Mouse (Mus musculus): ENCODE measurements around the gene Stx8.
A peak's percentile ranks its signal among the peaks of the same experiment; 100 is the strongest.

Gene Stx8

DNA sequence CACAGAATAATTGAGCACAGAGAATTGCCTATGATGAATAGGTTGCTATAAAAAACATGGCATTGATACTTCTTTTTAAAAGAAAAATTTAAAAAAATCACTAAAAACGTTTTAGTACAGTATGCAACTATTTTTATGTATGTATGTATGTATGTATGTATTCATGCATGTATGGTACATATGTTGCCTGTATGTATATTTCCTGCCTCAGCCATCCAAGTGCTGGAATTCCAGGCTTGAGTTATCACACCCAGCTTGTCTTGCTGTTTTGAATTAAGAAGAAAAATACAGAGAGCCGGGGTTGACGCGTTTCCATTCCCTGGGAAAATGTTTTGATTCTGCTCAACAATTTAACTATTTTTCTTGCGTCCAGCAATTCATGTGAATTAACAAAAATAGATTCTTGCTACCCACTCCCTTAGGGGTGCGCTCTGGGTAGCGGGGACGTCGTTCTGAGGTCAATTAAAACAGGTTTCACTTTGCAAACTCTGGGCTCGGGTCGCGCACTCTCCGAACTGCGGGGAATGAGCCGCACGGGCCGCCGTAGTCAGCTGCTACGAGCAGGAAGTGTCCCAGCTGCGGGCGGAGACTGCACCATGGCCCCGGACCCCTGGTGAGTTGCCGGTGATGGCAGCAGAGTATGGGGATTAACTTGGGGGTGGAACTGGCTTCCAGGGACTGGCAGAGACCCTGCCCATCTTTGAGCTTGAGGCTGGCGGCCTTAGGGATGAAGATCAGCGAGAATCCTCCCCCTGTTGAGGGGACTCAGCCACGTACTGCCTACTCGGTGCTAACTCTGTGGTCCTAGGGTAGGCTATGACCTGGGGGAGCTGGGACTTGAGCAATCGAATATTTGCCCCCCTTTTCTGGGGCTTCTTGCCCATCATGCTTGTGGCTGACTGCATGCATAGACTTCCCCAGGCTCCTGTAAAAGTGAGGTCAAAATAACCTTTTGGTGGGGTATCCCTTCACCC lies at the start of gene Stx8:
Gene Stx8, plus strand, starts transcription at position 289 of the 974 bp plus-strand sequence.
- peak; percentile 98 for DNase-seq (ENCODE audit: low spot score)

- no peak for DNase-seq (ENCODE audit: low spot score)
These were observed 48.9 kb upstream of the Stx8 start for GRCm38 (mm10) chr11:67917126-67917525.

GRCm38 (mm10) chr11:67919593-67919992 lies 46.4 kb upstream of the Stx8 start:
- no peak for DNase-seq (ENCODE audit: low spot score)

DNA sequence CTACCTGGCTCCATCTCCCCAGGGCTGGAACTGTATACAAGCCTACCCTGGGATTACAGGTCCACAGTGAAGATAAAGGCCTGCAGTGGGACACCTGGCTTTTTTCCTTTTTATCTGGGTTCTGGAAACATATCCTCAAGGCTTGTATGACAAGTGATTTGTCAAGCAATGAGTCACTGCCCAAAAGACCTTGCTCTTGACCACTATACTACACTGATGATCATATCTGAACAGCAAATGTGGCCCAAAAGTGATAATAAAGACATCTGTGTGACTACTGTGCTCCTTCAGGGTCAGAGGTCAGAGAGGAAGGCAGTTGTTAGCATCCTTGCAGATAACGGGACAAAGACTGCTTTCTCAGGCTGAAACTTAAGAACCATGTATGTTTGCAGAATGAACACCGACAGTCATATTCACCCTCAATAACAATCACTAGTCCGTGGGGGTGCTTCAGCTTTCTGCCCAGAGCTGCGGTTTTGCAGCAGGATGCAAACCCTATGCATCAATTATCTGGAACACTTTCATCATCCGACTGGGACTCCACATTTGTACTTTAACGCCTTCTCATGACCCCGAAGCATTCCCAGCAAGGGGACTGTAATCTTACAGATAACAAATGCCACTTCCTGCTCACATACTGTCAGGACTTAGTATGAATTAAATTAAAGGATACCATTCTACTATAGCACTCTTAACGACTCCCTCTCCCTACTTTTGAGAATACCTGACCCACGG lies 45.6 kb upstream of the Stx8 start:
- no peak for DNase-seq (ENCODE audit: low spot score)

DNA sequence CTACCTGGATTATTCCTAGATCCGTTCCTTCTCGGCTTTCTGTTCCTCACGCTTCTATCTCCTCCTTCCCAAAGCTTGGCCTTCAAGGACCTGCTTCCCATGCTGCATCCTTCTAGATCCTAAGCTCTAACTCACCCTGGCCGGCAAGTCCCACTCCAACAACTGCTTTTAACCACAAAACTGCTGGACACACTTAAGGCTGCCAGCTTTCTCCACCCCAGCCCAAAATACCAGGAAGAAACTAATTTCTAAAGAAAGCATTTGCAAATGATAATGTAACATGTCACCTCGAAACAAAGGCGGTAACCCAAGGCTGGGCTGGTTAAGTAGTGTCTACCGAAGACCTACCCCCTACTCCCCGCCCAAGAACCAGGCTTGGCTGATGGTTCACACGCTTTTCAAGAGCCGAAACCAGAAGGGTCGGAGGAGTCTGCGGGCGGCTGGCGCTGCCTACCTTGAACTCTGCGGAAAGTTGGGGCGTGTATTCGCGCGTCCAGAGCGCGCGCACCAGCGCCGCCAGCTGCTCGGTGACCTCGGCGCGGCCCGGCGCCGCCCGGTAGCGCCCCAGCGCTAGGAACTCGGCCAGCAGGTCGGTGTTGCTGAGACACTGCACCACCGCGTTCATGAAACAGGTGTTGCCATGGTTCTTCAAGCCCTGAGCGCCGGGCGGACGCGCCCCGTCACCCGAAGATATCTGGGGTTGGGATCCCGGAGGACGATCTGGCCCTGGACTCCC lies 44.7 kb upstream of the Stx8 start:
- DNase-seq (ENCODE audit: low spot score) = peak; percentile 62

DNA sequence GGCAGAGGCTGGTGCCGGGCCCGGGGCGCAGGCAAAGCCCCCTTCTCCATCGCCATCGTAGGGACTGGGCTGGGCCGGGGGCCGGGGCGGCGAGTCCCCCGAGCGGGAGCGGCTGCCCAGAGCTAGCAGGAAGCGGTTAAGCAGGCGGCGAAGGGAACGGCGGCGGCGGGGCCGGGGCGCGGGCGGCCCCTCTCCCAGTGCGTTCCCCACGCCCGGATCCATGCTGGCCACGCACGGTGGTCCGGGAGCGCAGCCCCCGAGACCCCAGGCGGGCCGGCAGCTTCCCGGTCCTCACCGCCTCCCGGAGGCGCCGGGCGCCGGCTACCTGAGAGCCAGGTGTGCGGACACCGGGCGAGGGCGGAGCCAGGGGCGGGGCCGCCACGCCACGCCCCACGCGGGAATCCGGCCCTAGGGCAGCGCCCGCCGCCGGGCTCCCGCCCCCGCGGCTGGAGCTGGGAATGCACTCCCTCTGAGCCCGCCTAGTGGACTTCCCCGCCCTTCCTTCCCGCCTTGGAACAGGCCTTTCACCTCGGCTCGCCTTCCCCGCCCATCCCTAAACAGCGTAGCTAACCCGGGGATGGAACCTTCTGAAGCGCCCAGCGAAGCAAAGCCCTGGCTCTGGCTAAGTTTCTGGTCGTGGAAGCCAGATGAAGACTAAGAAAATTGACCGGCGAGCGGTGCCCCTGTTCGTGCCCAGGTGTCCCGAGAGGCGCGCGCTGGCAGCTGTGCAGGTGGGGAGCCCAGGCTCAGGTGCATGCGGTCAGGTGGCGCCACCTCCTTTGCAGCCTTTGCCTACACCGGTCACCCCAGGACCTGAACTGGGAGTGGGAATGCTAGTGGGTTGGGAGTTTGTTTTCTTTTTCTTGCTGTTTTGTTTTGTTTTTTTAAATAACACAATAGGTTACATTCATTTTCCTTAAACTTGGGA lies 43.9 kb upstream of the Stx8 start, which contains the start of gene Usp43:
Gene Usp43, minus strand, starts transcription at position 327 of the 928 bp plus-strand sequence.
- peak; percentile 75 for DNase-seq (ENCODE audit: low spot score)

DNA sequence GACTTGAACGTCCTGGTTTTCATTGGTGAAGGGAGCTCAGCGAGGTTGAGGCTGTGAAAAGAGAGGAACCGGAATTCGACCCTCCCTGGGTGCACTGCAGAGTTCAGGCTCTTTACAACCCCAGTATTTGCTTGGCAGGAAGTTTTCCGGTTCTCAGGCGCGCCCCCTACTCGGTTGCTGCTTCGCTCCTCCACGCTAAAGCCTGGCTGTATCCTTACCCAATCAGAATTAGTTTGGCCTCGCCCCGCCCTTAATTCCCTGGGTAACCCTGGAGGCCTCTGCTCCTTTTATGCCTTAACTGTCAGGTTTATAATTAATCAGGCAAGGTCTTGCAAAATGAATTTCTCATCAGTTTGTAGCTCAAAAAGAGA lies 43.3 kb upstream of the Stx8 start:
- DNase-seq (ENCODE audit: low spot score) = peak; percentile 71

DNA sequence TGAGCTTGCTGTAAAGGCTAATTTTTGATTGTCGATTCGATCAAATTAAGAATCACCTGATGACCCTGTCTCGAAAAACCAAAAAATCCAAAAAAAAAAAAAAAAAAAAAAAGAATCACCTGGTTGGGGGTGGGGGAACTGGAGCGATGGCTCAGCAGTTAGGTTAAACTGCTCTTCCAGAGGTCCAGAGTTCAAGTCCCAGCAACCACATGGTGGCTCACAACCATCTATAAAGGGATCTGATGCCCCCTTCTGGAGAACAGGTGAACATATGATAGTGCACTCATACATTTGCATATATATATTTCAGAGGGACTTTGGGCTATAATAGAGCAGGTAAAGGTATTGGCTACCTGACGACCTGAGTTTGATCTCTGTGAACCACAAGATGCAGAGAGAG lies 42.3 kb upstream of the Stx8 start:
- DNase-seq (ENCODE audit: low spot score) = no peak

- DNase-seq (ENCODE audit: low spot score) = no peak
These were observed 41.0 kb upstream of the Stx8 start for GRCm38 (mm10) chr11:67925000-67925399.

DNA sequence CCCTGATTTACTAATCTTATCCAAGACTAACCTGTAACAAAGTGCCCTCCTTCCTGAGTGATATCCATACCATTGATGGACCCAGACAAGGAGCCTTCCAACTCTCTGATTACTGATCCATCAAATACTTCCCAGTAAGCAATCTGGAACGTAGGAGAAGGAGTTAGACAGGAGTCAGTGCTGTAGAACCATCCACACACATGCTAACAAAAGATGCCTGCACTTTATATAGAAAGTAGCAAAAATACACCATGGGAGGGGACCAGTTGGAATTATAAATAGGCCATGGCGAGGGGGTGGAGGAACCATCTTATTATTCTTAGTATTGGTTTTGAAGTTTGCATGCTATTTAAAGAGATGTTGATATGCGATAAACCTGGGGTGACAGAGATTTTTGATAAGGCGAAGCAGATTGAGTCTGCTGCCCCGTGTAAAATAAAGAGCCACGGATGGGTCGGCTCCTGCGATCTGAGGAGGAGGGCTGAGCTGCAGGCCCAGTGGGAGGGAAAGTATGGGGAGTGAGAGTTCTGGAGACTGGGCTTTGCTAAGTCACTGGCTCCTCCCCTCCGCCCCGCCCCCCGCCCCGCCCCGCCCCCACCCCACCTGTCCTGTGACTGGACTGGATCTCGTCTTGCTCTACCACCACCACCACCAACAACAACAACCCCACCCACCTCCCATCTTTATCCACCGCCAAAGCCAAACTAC lies 39.5 kb upstream of the Stx8 start:
- no peak for DNase-seq (ENCODE audit: low spot score)

DNA sequence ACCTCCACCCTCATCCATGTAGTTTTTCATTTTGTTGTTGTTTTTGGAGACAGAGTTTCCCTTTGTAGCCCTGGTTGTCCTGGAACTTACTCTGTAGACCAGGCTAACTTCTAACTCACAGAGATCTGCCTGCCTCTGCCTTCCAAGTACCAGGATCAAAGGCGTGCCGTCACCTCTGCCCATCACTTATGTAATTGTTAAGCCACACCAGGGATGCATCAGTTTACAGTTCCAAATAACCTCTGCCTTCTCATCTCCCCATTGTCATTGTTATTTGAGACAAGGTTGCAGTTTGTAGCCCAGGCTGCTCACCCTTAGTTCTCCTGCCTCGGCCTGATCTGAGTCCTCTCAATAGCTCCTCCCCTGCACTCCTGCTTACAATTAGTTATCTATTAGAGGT lies 33.8 kb upstream of the Stx8 start:
- no peak for DNase-seq (ENCODE audit: low spot score)

DNA sequence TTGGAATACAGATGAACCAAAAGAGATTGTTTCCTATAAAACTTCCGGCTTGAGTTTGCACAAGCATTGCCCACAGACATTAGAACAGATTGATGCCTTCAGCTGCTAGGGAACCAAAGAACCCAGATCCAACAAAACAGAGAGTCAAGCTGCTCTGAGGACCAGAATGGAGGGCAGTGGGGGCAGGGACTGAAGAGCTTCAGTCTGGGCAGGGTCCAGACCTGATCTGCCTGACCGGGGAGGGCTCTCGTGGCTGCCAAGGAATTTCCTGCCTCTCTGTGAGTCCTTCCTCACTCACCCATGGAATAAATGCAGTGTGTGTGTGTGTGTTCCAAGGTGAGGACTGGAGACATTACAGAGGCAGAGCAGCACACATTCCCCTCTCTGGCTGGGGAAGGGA lies 17.8 kb upstream of the Stx8 start:
- DNase-seq (ENCODE audit: low spot score) = no peak

- DNase-seq (ENCODE audit: low spot score) = no peak
These were observed 16.5 kb upstream of the Stx8 start for GRCm38 (mm10) chr11:67949475-67949874.

DNA sequence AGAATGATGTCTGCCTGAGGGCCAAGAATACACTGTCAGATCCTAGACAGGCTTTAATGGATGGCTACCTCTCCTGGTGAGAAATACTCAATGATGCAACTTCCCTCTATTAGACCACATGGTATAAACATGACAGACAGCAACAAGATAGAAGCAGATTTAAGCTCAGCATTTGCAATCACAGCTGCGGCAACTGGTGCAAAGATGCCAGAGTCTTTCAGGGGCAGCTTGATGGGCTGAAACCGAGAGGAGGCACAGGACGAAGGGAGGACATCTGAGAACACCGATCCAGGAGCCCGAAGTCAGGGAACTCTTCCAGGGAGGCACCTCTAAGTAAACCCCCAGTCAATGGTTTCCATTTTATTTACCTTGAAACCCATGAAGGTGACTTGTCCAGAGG lies 12.4 kb upstream of the Stx8 start:
- no peak for DNase-seq (ENCODE audit: low spot score)

GRCm38 (mm10) chr11:67954413-67954812 lies 11.6 kb upstream of the Stx8 start:
- DNase-seq (ENCODE audit: low spot score) = no peak

GRCm38 (mm10) chr11:67964110-67964509 lies 1.9 kb upstream of the Stx8 start:
- no peak for DNase-seq (ENCODE audit: low spot score)

DNA sequence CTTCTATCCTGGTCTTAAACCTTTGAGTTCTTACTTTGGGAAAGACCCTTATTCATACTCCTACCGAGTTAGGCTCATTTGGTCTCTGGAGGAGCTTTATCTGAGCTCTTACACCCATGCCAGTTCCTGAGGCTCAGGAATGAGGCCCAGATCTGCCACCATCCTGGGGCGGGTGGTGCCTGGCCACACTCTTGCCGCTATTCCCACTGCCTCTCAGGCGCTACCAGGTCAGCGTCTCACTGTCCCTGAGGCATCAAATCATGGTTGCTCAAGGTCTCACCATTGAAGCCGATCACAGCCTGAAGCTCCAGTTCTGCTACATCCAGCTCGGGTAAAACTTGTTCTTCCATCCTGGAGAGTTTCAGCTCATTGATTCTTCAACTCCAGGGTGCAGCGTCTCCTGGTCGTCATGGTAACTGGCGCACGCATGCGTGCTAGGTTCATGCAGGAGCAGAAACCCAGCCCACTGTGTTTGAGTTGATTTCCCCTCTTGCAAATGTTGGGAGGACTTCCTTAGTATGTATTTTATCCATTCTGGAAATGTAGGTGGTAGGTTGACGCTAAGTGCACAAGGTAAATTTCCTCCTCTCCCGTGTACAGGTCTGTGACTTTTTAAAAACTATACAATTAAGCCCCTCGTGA lies 630 bp upstream of the Stx8 start, which contains the start of gene Cfap52:
Gene Cfap52, minus strand, starts transcription at position 410 of the 642 bp plus-strand sequence.
- DNase-seq (ENCODE audit: low spot score) = peak; percentile 92

DNA sequence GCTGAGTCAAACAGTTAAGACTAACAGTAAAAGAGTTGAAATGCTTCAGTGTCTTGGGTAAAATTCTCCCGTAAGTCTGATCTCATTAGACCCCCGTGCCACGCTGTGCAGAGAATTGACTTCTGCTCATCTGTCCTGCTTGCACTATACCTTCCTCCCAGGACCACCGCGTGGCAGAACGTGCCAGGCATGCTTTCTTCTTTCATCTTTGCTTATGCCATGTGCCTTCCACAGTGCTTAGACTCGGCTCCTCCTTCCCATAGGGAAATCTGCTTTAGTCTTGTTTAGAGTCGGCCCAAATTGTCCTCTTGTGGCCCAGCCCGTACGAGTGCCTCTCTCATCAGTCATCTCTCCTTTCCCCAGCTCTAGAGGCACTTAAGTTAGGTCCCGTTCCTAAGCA lies 1.8 kb downstream of the Stx8 start:
- DNase-seq (ENCODE audit: low spot score) = no peak

DNA sequence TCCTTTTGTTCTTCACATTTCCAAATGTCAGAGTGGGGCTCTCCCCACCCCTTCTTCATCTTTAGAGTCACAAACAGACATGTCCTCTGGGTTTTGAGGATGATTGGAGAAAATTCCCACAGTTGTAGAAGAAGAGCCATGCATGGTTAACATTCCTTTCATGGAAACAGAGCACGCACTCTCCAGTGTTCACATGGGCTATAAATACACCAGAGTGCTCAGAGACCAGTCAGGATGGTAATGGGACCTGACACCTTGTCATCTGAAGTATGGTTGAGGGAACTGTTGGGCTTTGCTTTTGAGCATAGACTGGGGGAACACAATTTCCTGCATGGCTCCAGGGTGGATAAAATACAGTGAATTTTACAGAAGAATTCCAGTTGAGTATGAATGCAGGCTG lies 6.6 kb downstream of the Stx8 start:
- DNase-seq (ENCODE audit: low spot score) = no peak

DNA sequence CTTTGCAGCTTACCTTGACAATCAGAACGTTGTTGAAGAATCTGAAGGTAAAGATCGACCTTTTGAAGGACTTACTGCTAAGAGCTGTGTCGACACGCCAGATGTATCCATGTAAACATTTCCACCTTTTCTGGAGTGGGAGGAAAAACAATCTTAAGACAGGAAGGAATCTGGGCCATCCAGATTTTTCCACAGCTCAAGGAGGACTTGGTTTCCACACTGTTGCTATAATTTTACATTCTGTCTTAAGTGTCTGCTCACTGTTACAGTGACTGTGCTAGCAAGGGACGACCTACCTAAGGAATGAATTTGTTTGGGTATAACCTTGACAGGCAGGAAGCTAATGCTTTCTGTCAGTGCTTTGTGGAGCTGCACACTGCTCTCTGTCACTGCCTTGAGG lies 7.2 kb downstream of the Stx8 start:
- no peak for DNase-seq (ENCODE audit: low spot score)

Data from testis, postnatal 10 days (tissue).